Mouse (Mus musculus): ENCODE results near the gene Taok1.
"Not testable (repeated sequence)": the region's sequence is repeated elsewhere in the genome, so short reads cannot be mapped to it uniquely, and the experiment has no call there.

Gene Taok1

DNA sequence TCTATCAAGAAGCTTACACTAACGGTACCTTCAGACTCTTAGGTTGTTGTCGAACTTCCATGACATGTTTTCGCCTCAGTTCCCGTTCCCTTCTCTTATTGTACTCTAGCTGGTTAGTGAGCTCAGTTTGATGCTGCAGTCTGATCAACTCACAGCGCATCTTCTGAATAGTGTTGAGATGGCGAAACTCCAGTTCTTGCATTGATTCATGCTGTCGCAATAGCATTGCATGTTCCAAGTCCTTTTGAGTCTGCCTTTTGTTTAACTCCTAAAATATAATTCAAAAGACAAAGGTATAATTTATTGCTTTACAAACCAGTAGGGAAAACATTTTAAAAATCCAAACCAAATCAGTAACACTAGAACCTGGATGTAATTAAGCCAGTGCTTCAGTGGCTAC, 62.4 kb downstream of the Taok1 start:
- no peak for DNase-seq

DNA sequence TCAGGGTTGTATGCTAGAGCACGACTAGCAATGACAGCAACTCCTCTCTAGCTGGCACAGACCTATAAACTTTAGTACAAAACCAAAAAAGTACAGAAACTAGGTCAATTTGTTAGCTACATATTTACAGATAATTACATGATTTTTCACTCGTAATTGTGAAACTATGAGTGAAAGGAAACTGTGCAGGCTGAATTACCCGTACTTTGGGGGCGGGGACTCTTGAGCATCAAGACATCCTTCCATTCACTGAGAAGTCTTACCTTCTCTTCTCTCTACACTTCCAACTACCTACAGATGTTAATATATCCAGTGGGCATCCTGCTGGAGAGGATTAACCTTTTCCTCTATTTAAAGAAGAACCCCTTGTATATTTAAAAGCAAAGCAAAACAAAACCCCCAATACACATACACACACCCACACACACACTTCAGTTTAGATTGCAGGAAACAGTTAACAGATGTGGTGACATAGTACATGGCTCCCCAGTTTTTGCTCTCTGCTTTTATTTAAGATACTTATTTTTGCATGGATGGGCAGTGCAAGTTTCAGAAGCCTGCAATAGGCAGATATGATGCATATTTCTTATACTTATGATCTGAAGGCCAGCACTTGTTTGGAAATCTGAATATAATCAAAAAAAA, 75.3 kb downstream of the Taok1 start:
- no peak for DNase-seq

DNA sequence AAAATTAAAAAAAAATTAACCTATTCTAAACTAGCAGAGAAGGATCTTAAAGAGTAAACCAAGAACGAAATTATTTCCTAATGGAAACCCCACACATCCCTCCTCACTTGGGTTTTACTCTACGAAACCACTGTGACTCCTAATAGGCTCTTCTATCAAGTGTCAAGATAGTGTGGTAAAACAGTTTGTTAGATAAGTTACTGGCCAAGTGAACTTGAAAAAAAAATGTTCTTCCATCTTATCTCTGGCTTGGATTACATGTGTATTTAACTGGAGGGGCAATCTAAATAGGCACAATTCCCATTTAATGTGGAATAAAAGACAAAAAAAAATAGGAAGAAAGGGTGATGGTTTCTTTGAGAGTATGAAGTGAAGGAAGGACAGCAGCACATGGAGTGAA, 76.8 kb downstream of the Taok1 start:
- DNase-seq, result no peak

DNA sequence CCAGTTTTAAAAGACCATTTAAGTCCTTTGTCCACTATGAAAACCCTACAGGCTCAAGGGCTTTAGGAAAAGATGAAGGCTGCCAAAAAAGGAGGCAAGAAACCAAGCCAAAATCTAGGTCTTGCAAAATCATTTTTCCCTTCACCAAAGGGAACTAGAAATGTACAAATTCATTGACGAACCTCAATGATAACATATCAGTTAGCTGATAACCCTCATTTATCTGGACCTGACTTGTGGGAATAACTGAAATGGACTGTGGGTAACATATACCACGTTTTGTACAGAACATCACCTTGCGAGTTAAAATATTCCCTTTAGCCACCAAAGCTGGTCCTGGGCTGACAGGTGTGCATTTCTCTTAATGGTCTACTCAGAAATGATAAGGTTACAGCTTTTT, 78.0 kb downstream of the Taok1 start:
- no peak for DNase-seq

DNA sequence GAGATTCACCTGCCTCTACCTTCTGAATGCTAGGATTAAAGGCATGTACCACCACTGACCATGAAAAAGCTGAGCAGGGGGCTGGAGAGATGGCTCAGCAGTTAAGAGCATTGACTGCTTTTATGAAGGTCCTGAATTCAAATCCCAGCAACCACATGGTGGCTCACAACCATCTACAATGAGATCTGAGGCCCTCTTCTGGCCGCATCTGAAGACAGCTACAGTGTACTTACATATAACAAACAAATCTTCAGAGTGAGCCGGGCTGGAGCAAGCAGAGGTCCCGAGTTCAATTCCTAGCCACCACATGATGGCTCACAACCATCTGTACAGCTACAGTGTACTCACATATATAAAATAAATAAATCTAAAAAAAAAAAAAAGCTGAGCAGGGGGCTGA, 79.2 kb downstream of the Taok1 start:
- not testable (repeated sequence) for DNase-seq

DNA sequence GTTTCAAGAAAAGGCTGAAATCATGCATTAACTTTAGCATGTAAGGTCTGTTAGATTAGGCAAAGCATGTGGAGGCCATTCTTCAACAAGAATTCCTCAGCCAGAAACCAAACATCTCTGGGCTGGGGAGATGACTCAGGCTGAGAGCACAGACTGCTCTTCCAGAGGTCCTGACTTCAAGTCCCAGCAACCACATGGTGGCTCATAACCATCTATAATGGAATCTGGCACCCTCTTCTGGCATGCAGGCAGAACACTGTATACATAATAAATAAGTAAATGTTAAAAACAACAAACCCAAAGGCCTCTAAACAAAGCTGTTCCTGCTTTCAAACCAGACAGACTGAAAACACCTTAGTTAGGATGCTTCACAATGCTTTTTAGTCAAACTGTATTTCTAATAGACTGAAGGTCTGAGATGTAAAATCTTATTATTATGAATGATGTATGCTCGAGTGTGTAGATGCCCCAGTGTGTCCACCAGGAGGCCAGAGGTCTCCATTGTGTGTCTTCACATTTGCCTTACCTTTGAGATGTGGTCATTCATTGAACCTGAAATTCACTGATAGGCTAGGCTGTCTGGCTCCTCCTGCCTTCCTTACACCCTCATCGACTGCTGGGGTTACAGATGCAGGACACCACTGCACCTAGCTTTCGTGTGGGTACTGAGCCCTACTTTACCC, 81.7 kb downstream of the Taok1 start:
- no peak for DNase-seq

DNA sequence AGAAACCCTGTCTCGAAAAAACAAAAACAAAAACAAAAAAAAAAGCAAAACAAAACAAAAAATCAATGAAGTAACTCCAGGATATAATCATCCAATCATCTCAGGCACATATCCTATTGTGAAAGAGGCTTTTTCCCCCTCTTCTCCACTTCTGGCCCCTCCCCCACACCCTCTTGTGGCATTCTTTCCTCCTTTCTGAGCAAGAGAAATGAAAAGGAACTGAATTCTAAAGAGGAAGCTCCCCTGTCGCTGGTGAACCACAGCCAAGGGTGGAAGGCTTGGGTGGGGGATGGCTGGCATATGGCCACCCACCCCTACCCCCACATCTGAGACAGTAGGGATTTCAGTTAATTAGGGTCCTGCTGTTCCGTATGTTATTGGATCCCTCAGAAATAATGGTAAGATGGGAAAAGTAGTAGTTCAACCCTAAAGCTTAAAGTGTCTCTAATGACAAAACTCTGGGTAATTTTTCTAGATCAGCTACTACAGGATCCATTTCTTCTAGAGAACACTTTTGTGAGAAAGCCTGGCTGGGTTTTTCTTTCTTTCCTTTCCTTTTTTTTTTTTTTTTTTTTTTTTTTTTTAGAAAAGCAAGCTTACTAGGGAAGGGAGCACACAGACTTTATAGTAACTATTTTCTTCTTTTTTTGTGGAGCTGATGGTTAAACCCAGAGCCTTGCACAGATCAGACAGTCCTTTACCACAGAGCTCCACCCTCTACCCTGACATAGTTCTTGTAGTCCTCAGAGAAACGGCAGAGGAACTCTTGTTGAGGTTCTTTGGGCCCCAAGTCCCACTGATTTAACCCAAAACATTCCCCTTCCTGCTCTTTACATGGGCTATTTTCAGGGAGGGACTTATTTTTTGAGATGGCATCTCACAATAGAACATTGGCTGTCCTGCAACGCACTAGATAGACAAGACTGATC, 86.8 kb downstream of the Taok1 start:
- DNase-seq, result peak; percentile 59 to 60

DNA sequence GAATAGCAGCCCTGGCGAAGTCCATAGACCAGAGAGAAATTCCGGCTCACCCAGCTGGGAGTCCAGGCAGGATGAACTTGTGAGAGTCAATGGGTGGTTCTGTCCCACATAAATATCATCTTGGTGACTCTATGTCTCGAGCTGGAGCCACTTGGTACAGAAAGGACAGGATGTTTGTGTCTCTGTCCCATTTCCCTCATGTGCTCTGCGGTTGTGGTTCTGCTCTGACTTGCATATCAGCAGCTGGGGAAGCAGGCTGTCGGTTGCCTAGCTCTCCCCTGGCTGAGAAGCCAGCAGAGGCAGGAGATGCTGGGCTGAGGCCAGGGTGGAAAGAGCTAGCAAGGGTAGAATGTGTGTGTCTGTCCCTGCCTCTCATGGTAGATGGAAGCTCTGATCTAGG, 88.6 kb downstream of the Taok1 start, which contains the start of gene Gm10392:
TSS of gene Gm10392 (minus strand) at position 156 of the 400 bp plus-strand sequence.
- peak; percentile 65 to 73 for DNase-seq

DNA sequence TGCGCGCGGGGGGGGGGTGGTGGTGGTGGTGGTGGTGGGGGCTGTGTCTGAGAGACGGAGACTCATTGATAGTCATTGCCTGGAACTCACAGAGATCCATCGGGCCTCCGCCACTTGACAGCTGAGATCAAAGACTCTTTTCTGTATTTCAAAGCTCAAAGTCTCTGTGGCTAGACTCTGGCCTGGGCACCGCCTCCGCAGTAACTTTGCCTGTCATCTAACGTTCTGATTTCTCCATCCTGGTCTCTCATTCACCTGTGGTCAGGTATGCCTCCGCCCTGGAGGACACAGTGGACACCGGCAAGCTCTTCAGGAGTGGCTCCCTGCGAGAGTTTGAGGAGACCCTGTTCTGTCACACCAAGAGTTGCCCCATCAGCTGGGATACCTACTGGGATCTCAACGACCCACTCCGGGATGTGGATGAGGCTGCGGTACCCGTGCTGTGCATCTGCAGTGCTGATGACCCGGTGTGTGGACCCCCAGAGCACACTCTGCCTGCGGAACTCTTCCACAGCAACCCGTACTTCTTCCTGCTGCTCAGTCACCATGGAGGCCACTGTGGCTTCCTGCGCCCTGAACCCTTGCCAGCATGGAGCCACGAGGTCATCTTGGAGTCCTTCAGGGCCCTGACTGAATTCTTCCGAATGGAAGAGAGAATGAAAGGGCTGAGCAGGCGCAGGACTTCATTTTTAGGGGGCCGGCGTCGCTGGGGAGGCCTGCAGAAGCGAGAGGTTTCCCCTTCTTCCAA, 89.4 kb downstream of the Taok1 start:
- no peak for DNase-seq

DNA sequence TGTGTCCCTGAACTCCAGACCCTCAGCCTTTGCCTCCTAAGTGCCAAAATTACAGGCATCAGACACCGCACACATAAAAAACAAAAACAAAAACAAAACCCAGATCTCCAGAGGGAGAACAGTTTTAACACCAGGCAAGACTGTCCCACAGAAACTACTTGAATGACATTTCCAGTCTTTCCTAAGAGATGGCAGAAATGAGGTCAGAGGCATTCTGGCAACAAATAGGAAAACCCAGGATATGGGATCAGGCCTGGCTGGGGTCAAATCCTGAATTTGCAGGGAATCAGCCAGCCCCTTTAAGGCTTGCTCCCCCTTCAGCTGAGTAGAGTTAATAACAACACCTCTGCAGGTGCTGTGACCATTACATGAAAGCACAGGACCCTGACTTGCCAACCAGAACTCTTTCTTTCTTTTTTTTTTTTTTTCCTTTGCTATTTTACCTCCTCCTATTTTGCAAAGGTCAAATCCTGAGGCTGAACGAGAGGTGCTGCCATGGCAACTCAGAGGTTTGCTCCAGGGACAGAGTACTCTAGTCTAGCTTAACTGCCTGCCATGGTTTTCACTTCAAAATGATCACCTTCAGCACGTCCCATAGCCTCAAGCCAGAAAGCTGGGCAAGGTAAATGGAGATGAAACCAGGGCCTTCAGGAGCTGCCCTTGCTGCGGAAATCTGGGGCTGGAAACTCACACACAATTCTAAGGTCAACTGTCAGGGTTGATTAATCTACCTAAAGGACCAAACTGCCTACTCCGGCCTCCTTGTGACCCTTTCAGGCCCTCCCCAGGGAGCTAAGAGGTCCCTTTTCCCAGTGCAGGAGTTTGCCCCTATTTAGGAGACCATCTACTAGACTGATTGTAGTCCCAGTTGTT, 90.8 kb downstream of the Taok1 start:
- no peak for DNase-seq

DNA sequence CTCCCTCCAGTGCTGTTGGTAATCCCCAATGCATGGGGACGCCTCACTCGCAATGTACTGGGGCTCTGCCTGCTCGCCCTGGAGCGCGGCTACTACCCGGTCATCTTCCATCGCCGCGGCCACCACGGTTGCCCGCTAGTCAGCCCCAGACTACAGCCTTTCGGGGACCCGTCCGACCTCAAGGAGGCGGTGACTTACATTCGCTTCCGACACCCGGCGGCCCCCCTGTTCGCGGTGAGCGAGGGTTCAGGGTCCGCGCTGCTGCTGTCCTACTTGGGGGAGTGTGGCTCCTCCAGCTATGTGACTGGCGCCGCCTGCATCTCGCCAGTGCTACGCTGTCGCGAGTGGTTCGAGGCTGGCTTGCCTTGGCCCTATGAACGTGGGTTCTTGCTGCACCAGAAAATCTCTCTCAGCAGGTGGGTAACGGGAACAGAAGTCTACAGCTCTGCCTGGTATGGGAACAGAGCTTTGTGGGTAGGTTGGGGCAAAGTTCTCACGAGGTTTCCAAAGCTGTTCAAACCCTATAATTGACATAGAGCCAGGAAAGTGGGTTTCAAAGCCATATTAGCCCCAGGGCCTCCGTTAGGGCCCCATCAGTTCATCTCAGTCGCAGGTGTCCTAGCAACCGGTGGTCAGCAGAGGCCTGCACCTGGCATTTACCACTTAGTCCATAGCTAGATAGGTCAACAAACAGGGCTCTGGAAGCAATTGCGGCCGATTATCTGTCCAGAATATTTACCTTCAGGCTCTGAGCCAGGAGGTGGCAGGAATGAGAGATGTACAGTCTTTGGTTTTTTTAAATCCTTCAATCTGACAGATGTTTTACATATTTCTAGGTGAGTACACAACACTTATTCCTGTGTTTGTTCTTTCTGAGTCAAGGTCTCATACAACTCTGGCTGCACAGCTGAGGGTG, 91.7 kb downstream of the Taok1 start, which contains the start of gene Trp53i13:
TSS of gene Trp53i13 (minus strand) at position 344 of the 916 bp plus-strand sequence.
- DNase-seq, result no peak

DNA sequence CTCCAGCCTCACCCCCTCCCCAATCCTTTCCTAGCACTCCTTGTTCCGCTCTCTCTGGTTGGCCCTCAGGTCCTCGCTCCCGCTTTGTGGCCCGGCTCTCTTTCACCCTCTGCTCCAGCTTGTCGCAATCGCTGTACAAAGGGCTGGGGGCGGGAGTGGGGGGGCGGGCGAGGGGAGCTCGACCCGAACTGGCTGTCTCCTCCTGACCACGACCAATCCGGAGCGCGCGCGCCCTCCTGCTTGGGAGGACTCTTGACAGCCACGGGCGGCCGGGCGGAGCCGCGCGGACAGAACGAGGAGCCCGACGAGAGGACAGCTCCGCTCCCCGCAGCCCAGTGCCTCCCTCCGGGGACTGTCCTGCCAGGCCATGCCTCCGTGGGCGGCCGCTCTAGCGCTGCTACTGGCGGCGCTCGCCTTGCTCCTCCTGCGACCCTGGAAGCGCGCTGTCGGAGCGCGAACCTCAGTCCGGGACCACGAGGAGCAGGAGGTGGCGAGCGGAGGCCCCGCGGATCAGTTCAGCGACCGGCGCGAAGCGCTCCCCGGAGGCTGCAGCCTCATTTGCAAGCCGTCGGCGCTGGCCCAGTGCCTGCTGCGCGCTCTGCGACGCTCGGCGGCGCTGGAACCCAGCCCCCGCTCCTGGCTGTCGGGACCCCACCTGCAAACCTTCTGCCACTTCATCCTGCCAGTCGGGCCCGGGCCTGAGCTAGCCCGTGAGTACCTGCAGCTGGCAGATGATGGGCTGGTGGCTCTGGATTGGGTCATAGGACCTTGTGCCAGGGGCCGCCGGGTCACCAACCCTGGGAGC, 92.6 kb downstream of the Taok1 start, which contains the start of gene Abhd15:
TSS of gene Abhd15 (plus strand) at position 290 of the 805 bp plus-strand sequence.
- peak; percentile 88 to 91 for DNase-seq

DNA sequence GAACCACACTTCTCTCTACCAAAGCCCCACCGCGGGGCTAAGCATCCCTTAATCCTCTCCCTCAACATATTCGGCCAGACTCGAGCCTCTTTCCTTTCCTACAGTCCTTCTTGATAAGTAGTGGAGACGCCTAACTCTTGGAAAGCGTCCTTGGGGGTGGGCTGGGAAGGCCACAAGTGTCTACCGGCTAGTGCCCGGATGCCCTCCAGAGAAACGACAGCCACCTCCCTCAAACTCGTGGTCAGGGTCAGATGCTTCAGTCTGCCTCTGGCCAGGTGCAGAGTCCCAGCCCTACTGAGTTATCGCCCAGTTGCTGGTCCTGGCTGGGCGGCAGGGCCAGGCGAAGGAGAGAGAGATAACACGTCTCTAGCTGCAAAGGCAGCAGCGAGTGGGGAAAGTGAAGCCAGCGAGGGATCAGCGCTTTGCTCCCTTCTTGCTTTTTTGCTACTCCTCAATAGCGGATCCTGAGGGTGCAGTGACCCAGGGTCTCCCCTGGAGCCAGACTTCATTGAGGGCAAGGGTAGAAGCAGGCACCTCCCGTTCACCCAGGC, 93.3 kb downstream of the Taok1 start:
- DNase-seq, result no peak

DNA sequence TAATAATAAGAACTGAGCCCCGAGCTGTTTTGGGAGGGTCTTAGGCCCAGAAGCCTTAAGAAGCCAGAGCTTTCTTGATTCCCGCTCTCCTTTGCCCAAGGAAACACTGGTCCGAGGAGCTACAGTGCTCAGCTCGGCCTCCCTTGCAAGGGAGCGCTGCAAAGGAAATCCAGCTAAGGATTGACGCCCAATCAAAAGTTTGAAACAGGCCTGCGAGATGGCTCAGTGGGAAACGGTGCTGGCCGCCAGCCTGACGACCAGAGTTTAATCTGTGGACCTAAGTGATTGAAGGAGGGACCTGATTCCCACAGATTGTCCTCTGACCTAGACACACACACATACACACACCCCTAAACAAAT, 93.8 kb downstream of the Taok1 start:
- no peak for DNase-seq

DNA sequence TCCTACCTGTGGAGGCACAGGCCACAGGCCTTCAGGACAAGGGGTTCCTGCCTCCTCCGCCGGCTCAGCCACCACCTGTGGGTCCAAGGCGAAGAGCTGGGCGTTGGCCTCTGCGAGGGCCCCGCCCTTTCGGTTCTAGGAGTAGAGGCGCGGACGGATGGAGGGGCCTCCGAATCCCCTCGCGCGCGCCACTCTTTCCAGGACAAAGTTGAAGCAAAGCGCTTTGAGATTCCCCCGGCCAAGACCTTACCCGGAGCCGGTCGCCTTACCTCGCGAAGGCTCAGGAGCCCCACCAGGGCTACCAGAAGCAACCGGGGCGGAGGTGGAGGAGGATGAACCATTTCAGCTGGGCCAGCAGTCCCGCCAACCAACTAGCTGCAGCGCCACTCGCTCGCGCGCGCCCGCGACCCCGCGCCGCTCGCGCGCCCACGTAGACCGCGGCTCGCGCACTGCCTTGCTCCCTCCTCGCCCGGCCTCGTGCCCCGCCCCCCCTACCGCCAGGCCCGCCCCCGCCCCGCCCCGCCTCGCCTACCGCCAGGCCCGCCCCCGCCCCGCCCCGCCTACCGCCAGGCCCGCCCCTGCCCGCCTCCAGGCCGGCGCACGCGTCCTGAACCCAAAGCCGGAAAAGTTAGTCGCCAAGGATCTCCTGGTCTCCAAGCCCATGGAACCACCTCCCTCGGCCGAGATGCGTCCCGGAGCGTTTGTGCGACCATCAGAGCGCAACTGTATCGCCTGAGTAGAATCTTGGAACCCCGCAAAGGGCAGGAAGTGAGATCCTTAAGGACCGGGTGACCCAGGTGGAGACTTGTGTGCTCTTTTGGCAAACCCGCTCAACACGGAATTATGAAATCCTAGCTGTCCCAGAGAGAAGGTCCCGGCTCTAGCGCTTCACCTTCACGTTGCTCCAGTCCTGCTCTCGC, 94.5 kb downstream of the Taok1 start:
- DNase-seq, result peak; percentile 86 to 87

DNA sequence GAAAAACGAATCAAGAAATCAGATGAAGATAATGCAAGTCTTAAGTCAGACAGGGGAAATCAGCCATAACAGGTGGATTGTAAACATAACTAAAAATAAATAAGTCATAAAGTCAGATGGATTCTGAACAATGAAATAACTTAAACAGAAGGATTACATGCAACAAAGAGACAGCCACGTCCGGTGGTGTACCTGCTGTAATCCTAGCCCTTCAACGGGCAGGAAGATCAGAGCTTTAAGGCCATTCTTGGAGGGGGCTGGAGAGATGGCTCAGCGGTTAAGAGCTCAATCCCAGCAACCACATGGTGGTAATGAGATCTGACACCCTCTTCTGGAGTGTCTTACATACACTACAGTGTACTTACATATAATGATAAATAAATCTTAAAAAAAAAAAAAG, 96.3 kb downstream of the Taok1 start:
- DNase-seq, result no peak

DNA sequence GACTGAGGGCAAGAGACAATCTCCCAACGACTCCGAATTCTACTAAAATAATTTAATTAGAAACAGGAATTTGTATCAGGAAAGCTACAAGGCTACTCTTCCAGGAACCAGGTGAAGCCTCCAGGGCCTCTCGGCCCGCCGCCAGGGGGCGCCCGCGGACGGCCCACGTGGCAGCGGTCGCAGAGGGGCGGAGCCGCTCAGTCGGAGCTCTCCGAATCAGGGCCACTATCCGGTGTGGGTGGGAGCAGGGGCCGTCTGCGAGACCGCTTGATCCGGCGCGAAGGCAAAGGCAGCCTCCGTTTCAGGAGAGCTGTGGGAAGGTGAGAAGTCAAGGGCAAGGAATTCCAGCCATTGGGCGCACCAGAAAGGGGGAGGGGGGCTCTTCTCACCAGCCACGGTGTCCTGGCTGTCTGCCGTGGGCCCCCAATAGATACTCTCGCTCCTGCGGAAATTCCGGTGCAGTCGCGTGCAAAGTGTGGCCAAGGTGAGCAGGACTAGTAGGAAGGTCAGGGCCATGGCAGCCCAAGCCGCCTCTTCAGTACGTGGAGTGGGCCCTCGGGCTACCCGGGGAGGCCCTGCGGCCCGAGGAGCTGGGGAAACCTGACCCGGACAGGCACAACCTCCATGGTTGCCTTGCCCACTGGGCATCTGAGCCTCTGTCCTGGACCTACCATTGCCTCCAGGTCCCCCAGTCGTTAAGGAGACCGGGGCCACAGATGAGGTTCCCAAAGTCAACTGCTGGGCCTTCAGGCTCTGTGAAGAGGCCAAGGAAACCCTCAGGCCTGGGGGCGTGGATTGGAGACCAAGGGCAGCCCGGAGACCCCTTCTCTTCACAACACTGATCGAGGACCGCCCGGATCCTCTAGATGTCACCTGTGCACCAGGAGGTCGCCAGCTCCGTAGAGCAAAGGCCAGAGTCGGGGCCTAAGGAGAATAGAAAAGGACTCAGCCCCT, 99.3 kb downstream of the Taok1 start:
- DNase-seq, result peak; percentile 82 to 88

Data from lung, adult 18-20 months (tissue).